Mouse (Mus musculus): Measurements from ENCODE around the gene Aldh6a1. TPM values are rescaled to one million over a fixed set of nuclear protein-coding genes. Genes with fewer than 3 reads are reported as not detected.

Gene Aldh6a1
- polyA plus RNA-seq, 1 experiment, result 2.6 TPM

DNA sequence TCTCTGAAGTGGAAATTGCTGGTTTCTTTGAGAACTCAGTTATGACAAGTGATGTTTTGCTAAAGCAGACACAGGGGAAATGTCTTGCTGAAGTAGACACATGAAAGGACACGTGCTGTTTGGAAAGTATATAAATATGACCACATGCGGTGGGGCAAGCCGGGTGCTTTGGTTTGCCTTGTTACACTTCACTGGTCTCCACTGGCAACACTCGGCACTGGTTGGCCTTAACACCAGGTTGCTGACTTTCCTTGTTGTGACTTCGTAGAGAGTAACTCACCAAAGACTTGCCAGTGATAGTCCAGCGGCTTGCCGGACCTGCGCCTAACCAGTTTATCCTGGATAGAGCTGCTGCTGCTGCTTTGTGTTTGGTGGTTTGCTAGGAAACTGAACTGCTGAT, 62.7 kb downstream of the Aldh6a1 start:
- Histone ChIP-seq H3K4me2 (ENCODE audit: low read depth) (no peak overlapping the region), H3K27me3 (ENCODE audit: control insufficient read depth, insufficient read depth, insufficient read length) (no peaks in the 10 kb centered on the region), H3K36me3 (ENCODE audit: control insufficient read depth, insufficient read depth) (no peaks in the 10 kb centered on the region), H3K79me2 (ENCODE audit: control insufficient read depth, insufficient read depth) (no peaks in the 10 kb centered on the region), H3K4me3 (no peak overlapping the region), H3ac (ENCODE audit: control insufficient read depth, insufficient read length) (no peak overlapping the region)
- TF ChIP-seq MYOD1 (IDR thresholded peaks at IDR 0.05; ENCODE audit: control insufficient read depth in 1 of 3, insufficient read length in 2 of 3, low read depth in 2 of 3) (no peak), MYOG (IDR thresholded peaks at IDR 0.05; ENCODE audit: control insufficient read depth in 1 of 3, insufficient read depth in 1 of 3, insufficient read length in 2 of 3, low read depth in 2 of 3) (no peak), POLR2A (IDR thresholded peaks at IDR 0.05; ENCODE audit: insufficient read length, low read depth) (no peak)

DNA sequence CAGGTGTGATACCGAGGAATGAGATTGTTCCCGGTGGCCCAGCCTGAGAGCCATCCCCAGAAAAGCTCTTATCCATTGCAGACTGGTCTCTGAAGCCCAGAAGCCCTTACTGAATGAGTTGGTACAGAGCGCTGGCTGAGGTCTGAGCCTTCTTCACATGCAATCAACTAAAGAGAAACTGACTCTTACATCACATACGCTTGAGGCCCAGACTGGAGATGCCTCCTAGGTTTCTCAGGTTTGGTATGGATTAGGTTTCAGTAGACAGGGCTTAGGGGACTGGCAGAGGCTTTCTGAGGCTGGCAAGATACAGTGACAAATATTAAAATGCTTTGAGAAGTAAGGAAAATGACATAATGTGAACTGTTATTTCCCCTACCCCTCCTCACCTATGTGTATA, 65.4 kb downstream of the Aldh6a1 start:
- Histone ChIP-seq H3K79me2 (ENCODE audit: control insufficient read depth, insufficient read depth) (no peaks in the 10 kb centered on the region), H3K36me3 (ENCODE audit: control insufficient read depth, insufficient read depth) (no peaks in the 10 kb centered on the region), H3K4me2 (ENCODE audit: low read depth) (no peak overlapping the region), H3K4me3 (no peak overlapping the region), H3K27me3 (ENCODE audit: control insufficient read depth, insufficient read depth, insufficient read length) (no peaks in the 10 kb centered on the region), H3ac (ENCODE audit: control insufficient read depth, insufficient read length) (no peak overlapping the region)
- TF ChIP-seq POLR2A (IDR thresholded peaks at IDR 0.05; ENCODE audit: insufficient read length, low read depth) (no peak), E2F4 (IDR thresholded peaks at IDR 0.05; ENCODE audit: insufficient read depth) (no peak), CEBPB (IDR thresholded peaks at IDR 0.05; ENCODE audit: insufficient read depth, poor library complexity, severe bottlenecking) (no peak), MAX (IDR thresholded peaks at IDR 0.05; ENCODE audit: low read depth) (no peak)

DNA sequence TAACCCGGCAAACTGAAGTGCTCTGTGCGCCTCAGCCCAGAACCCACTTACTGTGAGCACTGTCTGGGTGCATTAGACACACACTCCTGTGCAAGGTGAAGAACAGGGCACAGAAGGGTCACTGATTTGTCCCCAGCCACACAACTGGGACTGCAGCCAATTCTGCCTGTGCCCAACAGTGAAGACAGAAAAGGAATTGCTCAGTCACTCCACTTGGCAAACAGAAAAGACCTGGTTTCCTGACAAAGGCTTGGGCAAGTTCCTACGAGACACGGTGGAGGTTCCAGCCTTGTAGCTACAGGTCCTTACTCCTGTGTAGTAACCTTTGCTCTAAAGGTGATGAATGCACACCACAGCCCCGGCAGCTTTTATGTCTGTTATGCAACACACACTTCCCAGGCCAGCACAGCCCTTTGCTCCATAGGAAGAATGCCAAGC, 66.1 kb downstream of the Aldh6a1 start:
- H3K27me3 ChIP-seq (ENCODE audit: control insufficient read depth, insufficient read depth, insufficient read length), result no peaks in the 10 kb centered on the region
- no peak overlapping the region for H3K4me3 ChIP-seq
- no peaks in the 10 kb centered on the region for H3K79me2 ChIP-seq (ENCODE audit: control insufficient read depth, insufficient read depth)
- no peaks in the 10 kb centered on the region for H3K36me3 ChIP-seq (ENCODE audit: control insufficient read depth, insufficient read depth)
- no peak overlapping the region for H3K4me2 ChIP-seq (ENCODE audit: low read depth)
- no peak overlapping the region for H3ac ChIP-seq (ENCODE audit: control insufficient read depth, insufficient read length)
- TF ChIP-seq TCF3 (IDR thresholded peaks at IDR 0.05; ENCODE audit: insufficient read length, low read depth) (no peak), POLR2AphosphoS2 (IDR thresholded peaks at IDR 0.05; ENCODE audit: insufficient read length, low read depth) (no peak), POLR2A (IDR thresholded peaks at IDR 0.05; ENCODE audit: insufficient read length, low read depth) (no peak), MYOD1 (IDR thresholded peaks at IDR 0.05; ENCODE audit: control insufficient read depth in 1 of 3, insufficient read length in 2 of 3, low read depth in 2 of 3) (no peak), CEBPB (IDR thresholded peaks at IDR 0.05; ENCODE audit: insufficient read depth, poor library complexity, severe bottlenecking) (no peak), MYOG (IDR thresholded peaks at IDR 0.05; ENCODE audit: control insufficient read depth in 1 of 3, insufficient read depth in 1 of 3, insufficient read length in 2 of 3, low read depth in 2 of 3) (no peak), REST (IDR thresholded peaks at IDR 0.05; ENCODE audit: insufficient read depth, insufficient read length) (no peak), TCF12 (IDR thresholded peaks at IDR 0.05; ENCODE audit: insufficient read depth, poor library complexity, severe bottlenecking) (no peak), SRF (IDR thresholded peaks at IDR 0.05; ENCODE audit: control insufficient read depth, insufficient read length, low read depth) (no peak)

DNA sequence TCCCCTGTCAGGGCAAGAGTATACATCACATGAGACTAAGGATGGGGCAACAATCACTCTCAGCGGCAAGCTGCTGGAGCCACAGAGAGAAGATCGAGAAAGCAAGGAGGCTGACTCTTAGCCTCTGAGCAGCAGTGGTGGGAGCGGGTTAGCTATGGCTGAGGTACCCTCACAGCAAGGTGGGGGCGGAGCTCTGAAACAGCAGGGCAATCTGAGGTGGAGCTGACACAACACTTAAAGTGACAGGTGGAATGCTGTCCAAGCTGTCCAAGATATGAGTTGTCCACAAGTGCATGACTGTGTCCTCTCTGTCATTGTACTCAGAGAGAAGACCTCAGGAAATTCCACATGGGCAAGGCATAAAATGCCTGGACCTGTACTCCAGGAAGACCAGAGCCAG, 68.4 kb downstream of the Aldh6a1 start:
- Histone ChIP-seq H3K4me2 (ENCODE audit: low read depth) (no peak overlapping the region), H3K79me2 (ENCODE audit: control insufficient read depth, insufficient read depth) (no peaks in the 10 kb centered on the region), H3K4me3 (no peak overlapping the region), H3ac (ENCODE audit: control insufficient read depth, insufficient read length) (no peak overlapping the region), H3K27me3 (ENCODE audit: control insufficient read depth, insufficient read depth, insufficient read length) (no peaks in the 10 kb centered on the region), H3K36me3 (ENCODE audit: control insufficient read depth, insufficient read depth) (no peaks in the 10 kb centered on the region)
- TF ChIP-seq TCF3 (IDR thresholded peaks at IDR 0.05; ENCODE audit: insufficient read length, low read depth) (no peak), MYOG (IDR thresholded peaks at IDR 0.05; ENCODE audit: control insufficient read depth in 1 of 3, insufficient read depth in 1 of 3, insufficient read length in 2 of 3, low read depth in 2 of 3) (no peak), TCF12 (IDR thresholded peaks at IDR 0.05; ENCODE audit: insufficient read depth, poor library complexity, severe bottlenecking) (no peak), SRF (IDR thresholded peaks at IDR 0.05; ENCODE audit: control insufficient read depth, insufficient read length, low read depth) (no peak), POLR2A (IDR thresholded peaks at IDR 0.05; ENCODE audit: insufficient read length, low read depth) (no peak), MAX (IDR thresholded peaks at IDR 0.05; ENCODE audit: low read depth) (no peak), REST (IDR thresholded peaks at IDR 0.05; ENCODE audit: insufficient read depth, insufficient read length) (no peak)

Other genes starting within 250 kb of the Aldh6a1 start
- 13.7 TPM for gene Elmsan1, start 232.1 kb downstream of the Aldh6a1 start, polyA plus RNA-seq (2012; fragmentation: generic; extraction: Trizol)
- gene Ptgr2, start 165.8 kb downstream of the Aldh6a1 start, polyA plus RNA-seq (2012; fragmentation: generic; extraction: Trizol), result 40.4 TPM
- gene Zfp410, start 134.2 kb downstream of the Aldh6a1 start, polyA plus RNA-seq (2012; fragmentation: generic; extraction: Trizol), result 18.7 TPM
- 34.3 TPM for gene Coq6, start 89.3 kb downstream of the Aldh6a1 start, polyA plus RNA-seq (2012; fragmentation: generic; extraction: Trizol)
- 0.92 TPM for gene Fam161b, start 89.2 kb downstream of the Aldh6a1 start, polyA plus RNA-seq (2012; fragmentation: generic; extraction: Trizol)
- gene Entpd5, start 42.0 kb downstream of the Aldh6a1 start, polyA plus RNA-seq (2012; fragmentation: generic; extraction: Trizol), result 6.3 TPM
- 0.38 TPM for gene Bbof1, start 41.9 kb downstream of the Aldh6a1 start, polyA plus RNA-seq (2012; fragmentation: generic; extraction: Trizol)
- gene Rnf113a2, start 33.8 kb downstream of the Aldh6a1 start, polyA plus RNA-seq (2012; fragmentation: generic; extraction: Trizol), result 3.8 TPM
- 3.6 TPM for gene Lin52, start 418 bp upstream of the Aldh6a1 start, polyA plus RNA-seq (2012; fragmentation: generic; extraction: Trizol)
- gene Vsx2, start 118.8 kb upstream of the Aldh6a1 start, polyA plus RNA-seq (2012; fragmentation: generic; extraction: Trizol), result not detected
- 16.4 TPM for gene Abcd4, start 166.4 kb upstream of the Aldh6a1 start, polyA plus RNA-seq (2012; fragmentation: generic; extraction: Trizol)
- gene Vrtn, start 190.0 kb upstream of the Aldh6a1 start, polyA plus RNA-seq (2012; fragmentation: generic; extraction: Trizol), result not detected
- gene Syndig1l, start 247.8 kb upstream of the Aldh6a1 start, polyA plus RNA-seq (2012; fragmentation: generic; extraction: Trizol), result not detected